Mouse (Mus musculus) CD4-positive, CD25-positive, alpha-beta regulatory T cell, adult 2 months (primary cell): ENCODE measurements around the gene Gm11541.
A peak's percentile ranks its signal among the peaks of the same experiment; 100 is the strongest.
"Not testable (repeated sequence)": the region's sequence is repeated elsewhere in the genome, so short reads cannot be mapped to it uniquely, and the experiment has no call there.

Experiments used
- DNase-seq: peaks from one replicate; pipeline ENCODE4 v3.0.0-alpha.2; 2012; ENCODE audit warnings: low read depth, low spot score

Gm11541 gene

DNA sequence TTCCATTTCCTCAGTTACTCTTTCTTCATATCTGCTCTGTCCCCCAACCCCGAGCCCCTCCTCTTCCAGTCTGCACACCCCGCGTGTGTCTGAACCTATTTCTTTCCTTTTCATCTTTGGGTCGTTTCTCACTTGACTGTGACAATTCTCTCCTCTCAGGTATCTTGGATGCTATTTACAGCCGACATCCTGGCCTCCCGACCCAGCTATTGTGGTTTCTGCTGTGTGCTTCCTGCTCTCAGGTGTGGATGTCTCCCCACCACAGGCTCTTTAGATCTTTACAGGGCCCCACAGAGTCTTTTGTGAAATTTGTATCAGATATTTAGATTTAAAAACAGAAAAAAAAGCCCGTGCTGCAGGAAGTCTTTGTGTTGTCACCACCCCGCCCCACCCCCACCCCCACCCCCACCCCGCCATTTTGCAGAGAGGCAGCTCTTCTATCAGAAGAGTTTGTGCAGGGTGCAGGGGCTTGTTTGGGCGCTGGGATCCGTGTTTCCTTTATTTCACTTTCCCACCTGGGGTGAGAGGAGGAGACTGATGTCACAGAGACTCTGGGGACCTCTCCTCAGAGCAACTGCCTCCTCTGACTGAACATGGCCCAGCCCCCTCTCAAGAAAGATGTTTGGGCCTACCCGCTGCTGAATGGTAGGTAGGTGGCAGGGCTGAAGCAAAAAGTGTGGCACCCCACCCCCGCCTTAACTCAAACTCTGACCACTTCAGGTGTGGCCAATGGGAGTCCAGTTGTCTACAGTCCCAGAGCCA, 6.4 kb downstream of the Gm11541 start:
- DNase-seq: peak; percentile 81

DNA sequence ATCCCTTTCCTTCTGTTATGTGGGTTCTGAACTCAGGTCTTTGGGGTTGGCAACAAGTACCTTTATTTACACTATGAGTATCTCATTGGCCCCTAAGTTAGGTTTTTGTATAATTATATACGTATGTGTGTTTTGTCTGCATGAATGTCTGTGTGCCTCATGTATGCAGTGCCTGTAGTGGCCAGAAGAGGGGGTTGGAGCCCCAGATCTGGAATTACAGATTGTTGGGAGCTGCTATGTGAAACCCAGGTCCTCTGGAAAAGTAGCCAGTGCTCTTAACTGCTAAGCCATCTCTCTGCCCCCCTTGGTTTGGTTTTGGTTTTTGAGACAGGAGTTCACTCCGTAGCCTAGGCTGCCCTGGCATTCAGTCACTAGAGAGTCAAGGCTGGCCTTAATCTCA, 7.2 kb downstream of the Gm11541 start:
- peak; percentile 65 for DNase-seq

DNA sequence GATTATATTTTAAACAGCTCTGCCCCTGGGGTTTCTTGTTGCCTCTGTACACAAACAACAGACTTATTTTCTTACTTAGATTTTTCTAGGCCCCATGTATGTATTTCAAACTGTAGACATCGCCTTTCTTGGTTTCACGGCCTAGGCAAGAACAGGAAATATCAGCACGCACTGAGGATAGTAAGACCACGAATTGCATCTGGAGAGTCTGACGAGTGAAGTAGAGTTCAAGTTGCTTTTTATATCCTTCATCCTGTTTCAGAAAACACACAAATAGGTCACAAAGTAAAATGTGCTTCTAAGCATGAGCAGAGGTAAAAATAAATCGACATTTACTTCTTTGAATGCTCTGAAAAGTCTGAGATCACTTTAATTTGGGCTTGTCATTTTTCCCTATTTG, 8.8 kb downstream of the Gm11541 start:
- peak; percentile 40 for DNase-seq

DNA sequence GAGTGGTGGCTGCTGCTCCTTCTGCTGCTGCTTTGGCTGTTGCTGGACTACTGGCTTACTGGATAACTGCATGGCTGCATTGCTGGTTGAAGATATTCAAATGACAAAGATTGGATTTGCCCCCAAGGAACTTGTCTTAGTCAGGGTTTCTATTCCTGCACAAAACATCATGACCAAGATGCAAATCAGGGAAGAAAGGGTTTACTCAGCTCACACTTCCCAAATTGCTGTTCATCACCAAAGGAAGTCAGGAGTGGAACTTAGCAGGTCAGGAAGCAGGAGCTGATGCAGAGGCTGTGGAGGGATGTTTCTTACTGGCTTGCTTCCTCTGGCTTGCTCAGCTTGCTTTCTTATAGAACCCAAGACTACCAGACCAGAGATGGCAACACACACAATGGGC, 11.8 kb downstream of the Gm11541 start:
- not testable (repeated sequence) for DNase-seq

GRCm38 (mm10) chr11:94687178-94687577, 17.1 kb downstream of the Gm11541 start:
- DNase-seq: no peak

- no peak for DNase-seq
Observed at GRCm38 (mm10) chr11:94682427-94682826, 21.9 kb downstream of the Gm11541 start.

DNA sequence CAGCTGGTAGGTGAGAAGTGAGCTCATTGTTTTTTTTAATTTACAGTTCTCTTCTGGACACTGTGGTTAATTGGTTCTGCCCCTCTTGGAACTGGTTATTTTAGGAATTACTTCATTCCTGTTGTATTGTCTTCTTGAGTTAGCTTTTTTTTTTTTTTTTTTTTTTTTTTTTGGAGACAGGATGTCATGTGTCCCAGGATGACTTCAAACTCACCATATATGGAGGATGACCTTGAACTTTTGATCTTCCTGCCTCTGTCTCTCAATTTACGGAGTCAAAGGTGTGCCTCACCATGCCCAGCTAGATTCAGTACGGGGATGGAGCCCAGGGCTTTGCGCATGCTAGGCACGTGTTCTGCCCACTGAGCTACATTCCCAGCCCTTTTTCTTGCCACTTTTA, 22.7 kb downstream of the Gm11541 start:
- no peak for DNase-seq

DNA sequence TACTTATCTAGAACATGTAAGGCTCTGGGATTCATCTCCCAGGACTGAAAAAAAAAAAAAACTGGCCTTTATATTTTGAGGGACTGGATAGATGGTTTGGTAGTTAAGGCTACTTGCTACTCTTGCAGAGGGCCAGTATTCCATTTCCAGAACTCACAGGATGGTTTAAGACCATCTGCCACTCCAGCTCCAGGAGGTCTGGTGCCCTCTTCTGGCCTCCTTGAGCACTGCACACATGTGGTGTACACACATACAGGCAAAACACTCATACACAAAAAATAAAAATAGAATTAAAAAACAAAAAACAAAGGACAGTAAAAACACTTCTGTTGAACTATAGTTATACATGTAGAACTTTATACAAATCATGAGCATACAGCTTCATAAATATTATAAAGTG, 23.7 kb downstream of the Gm11541 start:
- DNase-seq: peak; percentile 31

DNA sequence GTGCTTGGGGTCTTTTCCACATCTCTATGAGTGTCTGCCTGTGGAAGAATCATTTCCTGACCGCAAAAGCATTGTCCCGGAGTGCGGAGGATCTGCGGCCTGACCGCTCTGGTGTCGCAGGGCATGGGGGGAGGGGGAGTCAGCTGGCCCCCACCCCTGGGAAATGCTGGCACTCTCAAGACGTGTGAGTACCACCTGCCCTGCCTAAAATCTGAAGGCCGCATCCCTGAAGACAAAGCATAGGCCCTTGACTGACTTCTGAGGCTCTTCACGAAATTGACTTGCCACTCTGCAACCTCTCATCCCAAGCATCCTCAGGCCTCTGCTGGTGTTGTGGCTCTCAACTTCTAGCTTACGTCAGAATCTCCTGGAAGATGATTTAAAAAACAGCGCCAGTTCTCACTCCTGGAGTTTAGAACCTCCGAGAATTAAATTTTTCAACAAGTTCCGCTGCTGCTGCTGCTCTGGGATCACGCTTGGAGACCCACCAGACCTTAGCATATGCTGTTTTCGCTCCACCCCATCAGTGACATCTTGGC, 26.6 kb downstream of the Gm11541 start:
- DNase-seq: no peak

GRCm38 (mm10) chr11:94676754-94677606, 27.3 kb downstream of the Gm11541 start, which contains the start of gene Xylt2:
Gene Xylt2, minus strand, starts transcription at chr11:94677515.
- peak; percentile 94 for DNase-seq

GRCm38 (mm10) chr11:94676308-94676707, 28.0 kb downstream of the Gm11541 start:
- no peak for DNase-seq

- no peak for DNase-seq
Observed at GRCm38 (mm10) chr11:94675446-94675845, 28.9 kb downstream of the Gm11541 start.

DNA sequence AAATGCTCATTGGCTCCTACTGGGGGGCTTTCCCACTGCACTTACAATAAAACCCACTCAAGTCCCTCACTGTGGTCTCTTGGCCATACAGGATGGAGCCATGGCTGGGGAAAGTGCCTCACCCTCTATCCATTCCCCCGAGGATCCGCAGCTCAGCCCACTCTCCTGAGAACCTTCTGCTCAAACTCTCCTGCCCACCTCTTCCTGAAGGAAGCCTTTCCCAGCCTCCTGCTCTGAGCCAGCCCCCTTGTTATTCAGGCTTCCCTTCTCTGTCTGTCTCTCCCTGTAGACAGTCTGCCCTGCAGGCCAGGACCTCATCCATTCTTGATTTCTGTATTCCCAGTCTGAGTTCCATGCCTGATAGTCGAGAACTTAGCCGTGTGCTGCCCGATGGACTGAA, 29.3 kb downstream of the Gm11541 start:
- no peak for DNase-seq

DNA sequence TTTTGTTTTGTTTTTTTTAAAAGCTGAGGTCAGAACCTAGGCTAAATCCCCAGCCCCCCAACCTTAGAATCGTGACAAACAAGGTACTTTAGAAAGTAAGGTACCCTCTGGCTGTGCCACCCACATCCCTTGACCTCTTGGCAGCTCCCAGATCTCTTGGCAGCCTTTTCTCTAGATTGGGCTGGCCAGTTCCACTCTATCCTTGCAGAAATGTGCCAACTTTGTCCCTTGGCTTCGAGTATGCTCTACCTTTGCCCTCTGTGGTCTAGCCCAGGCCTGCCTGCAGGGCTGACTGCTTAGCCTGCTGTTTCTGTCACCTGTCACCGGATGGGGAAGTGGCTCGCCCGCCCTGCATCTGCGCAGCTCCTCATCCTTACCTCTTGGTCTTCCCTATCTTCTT, 39.0 kb downstream of the Gm11541 start:
- no peak for DNase-seq

- DNase-seq: no peak
Observed at GRCm38 (mm10) chr11:94661344-94661743, 43.0 kb downstream of the Gm11541 start.

DNA sequence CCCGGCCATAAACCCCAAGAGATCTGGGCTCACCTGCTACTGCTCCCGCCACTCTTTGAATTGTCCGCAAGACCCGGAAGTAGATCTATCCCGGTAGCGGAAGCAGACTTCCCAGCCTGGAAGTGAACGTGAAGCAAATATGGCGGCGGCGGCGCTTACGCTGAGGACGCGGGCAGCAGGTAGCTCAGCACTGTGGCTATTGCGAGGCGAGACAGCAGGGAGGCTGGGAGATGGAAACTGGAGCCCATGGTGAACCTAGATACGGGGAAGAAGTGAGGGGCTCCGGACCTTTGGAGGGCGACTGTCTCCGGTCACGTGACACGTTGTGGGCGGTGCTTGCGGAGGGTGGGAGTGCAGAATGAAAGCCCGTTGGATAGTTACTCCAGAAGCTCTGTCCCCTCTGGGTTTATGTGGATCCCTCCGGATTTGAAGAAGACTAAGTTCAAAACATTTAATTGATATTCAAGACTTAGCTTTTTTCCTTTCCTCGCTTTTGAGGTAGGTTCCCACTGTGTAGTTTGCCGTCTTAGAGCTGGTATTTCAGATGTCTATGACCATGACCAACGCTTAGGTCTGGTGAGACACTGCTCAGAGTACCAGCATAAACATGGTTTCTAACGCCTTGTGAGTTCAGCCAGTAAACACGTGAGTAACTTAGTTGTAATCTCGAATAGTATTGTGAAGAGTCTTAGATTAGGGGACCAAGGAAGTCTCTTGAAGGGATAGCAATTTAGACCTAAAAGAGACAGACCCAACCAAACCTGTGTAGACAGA, 50.4 kb downstream of the Gm11541 start, which contains the start of the genes Mrpl27 and Eme1:
Gene Mrpl27 (plus strand): TSS at position 105 of the 774 bp plus-strand sequence.
Gene Eme1 (minus strand): TSS at position 302 of the 774 bp plus-strand sequence.
- peak; percentile 86 for DNase-seq

DNA sequence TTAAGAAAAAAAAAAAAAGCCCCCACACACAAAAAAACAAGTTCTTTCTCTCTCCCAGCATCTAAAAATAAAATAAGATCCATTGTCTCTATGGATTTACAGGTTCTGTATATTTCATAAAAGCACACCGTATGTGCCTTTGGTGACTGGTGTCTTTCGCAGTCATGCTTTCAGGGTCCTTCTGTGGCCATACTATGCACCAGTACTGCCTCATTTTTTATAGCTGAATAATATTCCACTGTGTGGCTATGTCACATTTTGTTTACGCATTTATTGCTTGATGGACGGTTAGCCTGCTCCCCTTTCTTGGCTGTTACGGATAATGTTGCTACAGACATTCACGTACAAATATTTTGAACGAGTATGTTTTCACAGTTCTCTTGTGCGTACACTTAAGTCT, 51.3 kb downstream of the Gm11541 start:
- DNase-seq: no peak

DNA sequence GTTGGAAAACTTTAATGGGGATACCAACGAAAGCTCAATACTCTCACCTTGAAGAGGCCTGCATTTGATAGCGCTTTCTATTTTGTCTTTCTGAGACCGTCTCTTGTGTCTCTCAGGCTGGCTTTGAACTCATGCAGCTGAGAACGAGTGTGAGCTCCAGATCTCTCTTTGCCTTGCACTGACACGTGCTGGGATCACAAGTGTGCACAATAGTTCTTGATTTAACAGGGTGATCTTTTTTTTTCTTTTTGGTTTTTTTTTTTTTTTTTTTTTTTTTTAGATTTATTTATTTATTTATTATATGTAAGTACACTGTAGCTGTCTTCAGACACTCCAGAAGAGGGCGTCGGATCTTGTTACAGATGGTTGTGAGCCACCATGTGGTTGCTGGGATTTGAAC, 53.1 kb downstream of the Gm11541 start:
- not testable (repeated sequence) for DNase-seq

DNA sequence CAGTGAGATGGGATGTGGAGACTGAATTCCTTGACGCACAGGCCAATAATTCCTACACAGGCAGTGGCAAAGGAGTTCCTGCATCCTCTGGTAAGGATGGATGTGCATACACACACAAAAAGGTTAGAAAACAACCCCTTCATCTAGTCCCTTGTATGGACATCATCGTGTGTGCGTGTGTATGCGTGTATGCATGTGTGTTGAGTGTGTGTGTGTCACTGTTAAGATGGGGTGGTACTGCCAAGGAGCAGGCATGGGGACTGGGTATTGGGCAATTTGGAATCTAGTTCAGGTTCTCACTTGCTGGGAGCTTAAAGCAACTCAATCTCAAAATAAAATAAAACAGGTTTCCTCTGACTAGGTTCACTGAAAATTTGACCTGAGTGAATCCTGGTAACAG, 57.8 kb downstream of the Gm11541 start:
- no peak for DNase-seq
